Mouse (Mus musculus) ES-Bruce4 (cell line): ENCODE data around the gene Nes. TPM values are rescaled to one million over a fixed set of nuclear protein-coding genes. Genes with fewer than 3 reads are reported as not detected.
A peak's percentile ranks its signal among the peaks of the same experiment; 100 is the strongest.

Source experiments
- H3K27ac ChIP-seq: 2 replicates; pipeline ENCODE4 v1.5.1; 2012; ENCODE audit warnings: low read length, inconsistent platforms; ENCODE audit not compliant: insufficient read depth
- H3K27me3 ChIP-seq: 2 replicates; pipeline ENCODE4 v1.6.1; 2012; ENCODE audit warnings: mild to moderate bottlenecking, low read length, inconsistent platforms; ENCODE audit not compliant: control insufficient read depth, poor library complexity, insufficient read depth, severe bottlenecking
- H3K36me3 ChIP-seq: 2 replicates; pipeline ENCODE4 v1.6.1; 2012; ENCODE audit warnings: inconsistent platforms, mild to moderate bottlenecking, low read length, moderate library complexity; ENCODE audit not compliant: control insufficient read depth, poor library complexity, insufficient read depth, severe bottlenecking
- H3K4me1 ChIP-seq: one replicate; pipeline ENCODE4 v1.8.1; 2011; ENCODE audit warnings: low read length; ENCODE audit not compliant: control insufficient read depth, insufficient read depth
- H3K4me3 ChIP-seq: 2 replicates; pipeline ENCODE4 v1.5.1; 2011; ENCODE audit warnings: low read depth, mild to moderate bottlenecking, low read length
- H3K9ac ChIP-seq: 2 replicates; pipeline ENCODE4 v1.6.1; 2012; ENCODE audit warnings: low read depth, mild to moderate bottlenecking, inconsistent platforms; ENCODE audit not compliant: poor library complexity, severe bottlenecking
- H3K9me3 ChIP-seq: replicated peaks from 2 replicates; pipeline ENCODE4 v1.6.1; 2012; ENCODE audit warnings: mild to moderate bottlenecking, low read length, inconsistent platforms; ENCODE audit not compliant: control insufficient read depth, poor library complexity, insufficient read depth, severe bottlenecking
- CTCF ChIP-seq: IDR thresholded peaks from one replicate; pipeline ENCODE4 v1.8.1; 2011; ENCODE audit warnings: low read depth, low read length
- EP300 ChIP-seq: IDR thresholded peaks from 2 replicates; pipeline ENCODE4 v1.6.1; 2011; ENCODE audit warnings: low read depth, low read length; ENCODE audit not compliant: insufficient read depth
- POLR2A ChIP-seq: IDR thresholded peaks from one replicate; pipeline ENCODE4 v1.8.1; 2011; ENCODE audit warnings: low read length; ENCODE audit not compliant: insufficient read depth
- polyA plus RNA-seq: library from polyadenylated mRNA; stranded (reverse); fragments of >200 nt; gene quantifications from 2 replicates; pipeline ENCODE4 v1.2.4, GENCODE M21; 2011; ENCODE audit warnings: low read depth; ENCODE audit not compliant: missing spikeins, insufficient read depth, insufficient read length

Nes gene
- polyA plus RNA-seq, 1 experiment, result 34.5 TPM

GRCm38 (mm10) chr3:87958056-87958455 is 12.8 kb upstream of the Nes start:
- Histone ChIP-seq H3K27me3 (0 out of 2 replicates have a peak, but pooled peaks cover 2% of the 10 kb centered on the region), H3K36me3 (no peaks in the 10 kb centered on the region), H3K4me1 (peaks cover 1% of the 10 kb centered on the region), H3K27ac (no peak overlapping the region), H3K9me3 (no peaks in the 10 kb centered on the region), H3K9ac (no peak overlapping the region), H3K4me3 (no peak overlapping the region)
- TF ChIP-seq EP300 (no peak), CTCF (no peak), POLR2A (no peak)

DNA sequence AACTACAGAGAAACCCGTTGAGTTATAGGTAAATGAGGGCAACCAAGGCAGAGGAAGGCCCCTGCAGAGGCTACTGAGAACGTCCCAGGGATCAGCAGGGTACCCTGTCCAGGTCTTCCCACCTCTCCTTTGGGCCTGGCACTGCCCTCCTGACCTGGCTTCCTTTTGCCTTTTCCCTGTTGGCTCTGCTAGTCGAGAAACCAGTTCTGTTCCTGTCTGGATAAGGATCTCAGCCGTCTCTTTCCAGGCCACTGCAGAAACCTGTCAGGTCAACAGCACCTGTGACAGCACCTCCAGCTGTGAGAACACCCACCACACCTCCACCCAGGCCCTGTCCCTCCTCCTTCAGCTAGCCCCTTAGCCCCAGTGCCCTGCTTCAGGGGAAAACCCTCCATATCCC is 12.4 kb upstream of the Nes start:
- Histone ChIP-seq H3K9ac (no peak overlapping the region), H3K4me1 (no peaks in the 10 kb centered on the region), H3K27ac (no peak overlapping the region), H3K4me3 (no peak overlapping the region), H3K36me3 (no peaks in the 10 kb centered on the region), H3K9me3 (no peaks in the 10 kb centered on the region), H3K27me3 (0 out of 2 replicates have a peak, but pooled peaks cover 2% of the 10 kb centered on the region)
- TF ChIP-seq POLR2A (no peak), EP300 (no peak), CTCF (no peak)

DNA sequence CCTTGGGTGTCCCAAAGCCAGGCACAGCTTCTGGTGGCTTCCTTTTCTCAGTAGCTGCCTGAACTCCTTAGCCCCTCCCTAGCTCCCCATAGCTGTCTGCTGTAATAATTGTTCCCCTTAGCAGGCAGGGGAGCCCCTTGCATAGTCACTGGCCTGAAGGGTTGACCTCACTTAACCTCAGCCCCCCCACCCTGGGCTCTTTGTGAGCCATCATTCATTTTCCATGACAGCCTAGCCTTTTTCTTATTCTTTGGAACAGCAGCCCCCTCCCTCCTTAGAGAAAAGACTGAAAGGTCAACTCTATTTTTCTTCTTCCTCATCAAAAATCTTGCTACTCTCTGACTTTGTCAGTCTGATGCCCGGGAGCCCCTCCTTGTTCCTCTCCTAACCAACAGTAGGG is 11.9 kb upstream of the Nes start:
- Histone ChIP-seq H3K27me3 (0 out of 2 replicates have a peak, but pooled peaks cover 2% of the 10 kb centered on the region), H3K9me3 (no peaks in the 10 kb centered on the region), H3K27ac (no peak overlapping the region), H3K4me1 (no peaks in the 10 kb centered on the region), H3K9ac (no peak overlapping the region), H3K36me3 (no peaks in the 10 kb centered on the region), H3K4me3 (no peak overlapping the region)
- no peak for TF ChIP-seq CTCF
- no peak for TF ChIP-seq EP300
- TF ChIP-seq POLR2A, result no peak

- H3K4me3 ChIP-seq, result no peak overlapping the region
- no peak for TF ChIP-seq EP300
These were observed 11.5 kb upstream of the Nes start for GRCm38 (mm10) chr3:87959371-87959770.

DNA sequence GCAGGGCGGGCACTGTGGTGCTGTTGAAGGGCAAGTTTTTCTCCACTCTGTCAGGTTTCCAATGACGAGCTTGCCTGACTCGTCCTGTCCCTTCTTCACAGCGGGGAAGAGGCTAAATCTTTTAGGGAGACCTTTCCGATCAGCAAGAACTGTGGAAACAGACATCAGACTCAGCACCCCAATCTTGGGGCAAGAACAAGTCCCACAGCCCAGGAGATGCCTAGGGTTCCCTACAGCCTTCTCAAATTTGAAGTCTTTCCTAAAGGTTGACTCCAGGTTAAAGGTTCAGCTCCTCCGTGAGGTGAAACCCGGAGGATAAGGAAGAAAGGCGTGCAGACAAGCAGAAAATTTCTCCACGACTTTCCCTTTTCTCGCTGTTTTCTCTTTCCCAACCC is 10.7 kb upstream of the Nes start:
- Histone ChIP-seq H3K27me3 (0 out of 2 replicates have a peak, but pooled peaks cover 2% of the 10 kb centered on the region), H3K4me1 (no peaks in the 10 kb centered on the region), H3K9ac (peak overlapping the region; percentile 27; the same call in 1 of the 2 replicates), H3K4me3 (peak overlapping the region; percentile 41), H3K9me3 (no peaks in the 10 kb centered on the region), H3K27ac (no peak overlapping the region), H3K36me3 (no peaks in the 10 kb centered on the region)
- TF ChIP-seq CTCF, result no peak
- no peak for TF ChIP-seq EP300
- no peak for TF ChIP-seq POLR2A

More at GRCm38 (mm10) chr3:87959371-87959770, 11.5 kb upstream of the Nes start:
- no peaks in the 10 kb centered on the region for H3K36me3 ChIP-seq
- no peaks in the 10 kb centered on the region for H3K9me3 ChIP-seq
- 0 out of 2 replicates have a peak, but pooled peaks cover 2% of the 10 kb centered on the region for H3K27me3 ChIP-seq
- H3K27ac ChIP-seq, result no peak overlapping the region
- H3K4me1 ChIP-seq, result no peaks in the 10 kb centered on the region
- H3K9ac ChIP-seq, result no peak overlapping the region

GRCm38 (mm10) chr3:87960586-87961191 is 10.2 kb upstream of the Nes start:
- Histone ChIP-seq H3K4me3 (peak overlapping the region; percentile 41), H3K36me3 (no peaks in the 10 kb centered on the region), H3K27ac (no peak overlapping the region), H3K9ac (peak overlapping the region; percentile 27; the same call in 1 of the 2 replicates), H3K4me1 (no peaks in the 10 kb centered on the region), H3K9me3 (no peaks in the 10 kb centered on the region), H3K27me3 (0 out of 2 replicates have a peak, but pooled peaks cover 2% of the 10 kb centered on the region)
- TF ChIP-seq EP300 (peak; percentile 26; the same call in 1 of the 2 replicates), CTCF (peak; percentile 95), POLR2A (no peak)
